Mouse (Mus musculus): ENCODE measurements at regions not wholly inside any gene's neighbourhood (a gene's known extent, or its start where the extent isn't known, plus 50 kb on each side); places are given as distances from the start of the nearest gene placed in this dataset.

GRCm38 (mm10) chr8:12521636-12522035, 51.2 kb upstream of the Spaca7 start:
- no peak for TF ChIP-seq CTCF (IDR thresholded peaks at IDR 0.05)
- TF ChIP-seq POLR2A (IDR thresholded peaks at IDR 0.05; ENCODE audit: insufficient read depth, low read depth, low read length), result no peak

All from heart, adult 2 months (tissue).